Mouse (Mus musculus) embryonic fibroblast, embryonic 13.5 days (primary cell): ENCODE results near the gene Inf2. TPM values are rescaled to one million over a fixed set of nuclear protein-coding genes. Genes with fewer than 3 reads are reported as not detected.

Source experiments
- H3K27ac ChIP-seq: 2 replicates; pipeline ENCODE4 v1.5.1; 2012; ENCODE audit warnings: low read length, control low read depth, inconsistent platforms; ENCODE audit not compliant: insufficient read depth
- H3K4me1 ChIP-seq: 2 replicates; pipeline ENCODE4 v1.6.1; 2011; ENCODE audit warnings: low read length; ENCODE audit not compliant: control insufficient read depth, insufficient read depth
- H3K4me3 ChIP-seq: 2 replicates; pipeline ENCODE4 v1.5.1; 2011; ENCODE audit warnings: mild to moderate bottlenecking, control low read depth, low read length; ENCODE audit not compliant: insufficient read depth
- CTCF ChIP-seq: IDR thresholded peaks from 2 replicates; pipeline ENCODE4 v1.5.1; 2011; ENCODE audit warnings: mild to moderate bottlenecking, control low read depth, low read length, moderate library complexity, borderline replicate concordance; ENCODE audit not compliant: insufficient read depth
- POLR2A ChIP-seq: IDR thresholded peaks from 2 replicates; pipeline ENCODE4 v1.6.1; 2011; ENCODE audit warnings: low read depth, mild to moderate bottlenecking, control low read depth, low read length, moderate library complexity
- polyA plus RNA-seq: library from polyadenylated mRNA; stranded (reverse); fragments of >200 nt; gene quantifications from 2 replicates; pipeline ENCODE4 v1.2.4, GENCODE M21; 2011; ENCODE audit warnings: low read depth; ENCODE audit not compliant: missing spikeins, insufficient read length

The Inf2 gene
- polyA plus RNA-seq, 1 experiment = 67.6 TPM

DNA sequence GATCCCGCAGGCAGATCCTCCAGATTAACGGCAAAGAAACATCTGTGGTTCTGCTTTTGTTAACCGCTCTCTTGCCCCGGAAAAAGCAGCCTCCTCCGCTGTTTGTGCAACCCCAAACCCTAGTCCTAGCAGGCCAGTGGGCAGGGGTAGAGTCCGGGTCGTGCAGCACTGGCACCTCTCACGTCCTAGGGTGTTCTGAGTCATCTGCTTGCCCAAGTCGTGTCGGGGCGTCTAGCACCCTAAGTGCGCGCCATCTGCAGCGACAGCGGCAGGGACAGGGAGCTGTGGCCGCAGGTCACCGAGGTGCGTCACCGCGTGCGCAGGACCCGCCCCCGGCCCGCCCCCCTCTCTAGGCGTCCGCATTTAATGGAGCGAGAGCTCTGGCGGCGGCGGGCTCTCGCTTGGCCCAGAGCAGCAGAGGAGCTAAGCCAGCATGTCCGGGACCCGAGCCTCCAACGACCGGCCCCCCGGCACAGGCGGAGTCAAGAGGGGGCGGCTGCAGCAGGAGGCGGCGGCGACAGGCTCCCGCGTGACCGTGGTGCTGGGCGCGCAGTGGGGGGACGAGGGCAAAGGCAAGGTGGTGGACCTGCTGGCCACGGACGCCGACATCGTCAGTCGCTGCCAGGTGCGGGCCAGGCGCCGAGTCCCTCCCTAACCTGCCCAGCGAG is 31.2 kb downstream of the Inf2 start, which contains the start of gene Adssl1:
Gene Adssl1 (plus strand): TSS at position 360 of the 668 bp plus-strand sequence.
- Histone ChIP-seq H3K4me1 (peaks cover 19% of the 10 kb centered on the region), H3K27ac (no peak within 1 kb of the TSS), H3K4me3 (peak within 1 kb of the TSS; percentile 15)
- TF ChIP-seq CTCF (no peak), POLR2A (peak; percentile 71; the same call in 1 of the 2 replicates)

- TF ChIP-seq POLR2A (no peak), CTCF (no peak)
- H3K4me1 ChIP-seq = peaks cover 19% of the 10 kb centered on the region
- peak overlapping the region; percentile 15 for H3K4me3 ChIP-seq
- H3K27ac ChIP-seq = no peak overlapping the region
Measured at GRCm38 (mm10) chr12:112620354-112621061, 31.9 kb downstream of the Inf2 start.

GRCm38 (mm10) chr12:112621900-112622299 is 33.3 kb downstream of the Inf2 start:
- H3K4me1 ChIP-seq = peaks cover 19% of the 10 kb centered on the region
- no peak overlapping the region for H3K4me3 ChIP-seq
- TF ChIP-seq CTCF (no peak), POLR2A (no peak)

DNA sequence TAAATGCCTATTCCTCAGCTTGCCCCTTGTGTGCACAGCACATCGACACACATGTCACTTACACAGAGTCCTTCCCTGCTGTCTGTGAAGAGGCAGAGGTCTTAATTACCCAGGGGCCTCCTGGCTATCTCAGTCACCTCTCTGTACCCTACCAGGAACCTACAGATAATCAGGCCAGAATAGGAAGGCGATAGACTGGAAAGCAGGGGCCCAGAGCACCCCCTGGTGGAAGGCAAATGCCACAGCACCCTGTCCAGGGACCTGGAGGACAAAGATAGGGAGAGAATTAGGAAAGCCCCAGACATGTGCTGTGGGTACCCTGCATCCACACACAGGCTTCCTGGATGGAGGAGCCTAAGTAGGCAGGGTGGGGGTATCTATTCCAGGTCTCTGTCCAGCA is 35.2 kb downstream of the Inf2 start:
- TF ChIP-seq POLR2A = no peak
- peak; percentile 71 for TF ChIP-seq CTCF
- no peak overlapping the region for H3K4me3 ChIP-seq
- H3K27ac ChIP-seq = no peak overlapping the region
- peaks cover 14% of the 10 kb centered on the region for H3K4me1 ChIP-seq

More at GRCm38 (mm10) chr12:112621900-112622299, 33.3 kb downstream of the Inf2 start:
- no peak overlapping the region for H3K27ac ChIP-seq

GRCm38 (mm10) chr12:112625700-112626099 is 37.1 kb downstream of the Inf2 start:
- no peak for TF ChIP-seq POLR2A
- Histone ChIP-seq H3K4me1 (peaks cover 7% of the 10 kb centered on the region; the same call in 1 of the 2 replicates), H3K4me3 (no peak overlapping the region), H3K27ac (no peak overlapping the region)

DNA sequence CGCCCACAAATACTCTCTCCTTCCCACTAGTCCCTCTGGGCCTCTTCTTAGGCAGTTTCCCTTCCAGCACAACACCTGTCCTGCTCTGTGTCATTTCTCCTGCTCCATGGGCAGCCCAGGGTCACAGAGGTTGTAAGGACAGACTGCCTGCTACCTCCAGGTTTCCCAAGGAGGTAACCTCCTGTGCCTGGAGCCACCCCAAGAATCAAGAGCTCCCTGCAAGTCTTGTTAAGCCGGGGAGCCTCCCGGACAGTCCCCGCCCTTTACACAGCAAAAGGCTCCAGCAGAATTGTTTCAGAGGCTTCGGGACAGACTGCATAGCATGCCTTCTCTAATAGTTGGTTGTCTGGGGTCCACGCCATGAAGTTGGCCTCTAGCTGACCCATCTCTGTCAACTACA is 37.9 kb downstream of the Inf2 start:
- Histone ChIP-seq H3K4me3 (no peak overlapping the region), H3K27ac (no peak overlapping the region), H3K4me1 (peaks cover 7% of the 10 kb centered on the region; the same call in 1 of the 2 replicates)
- no peak for TF ChIP-seq POLR2A
- TF ChIP-seq CTCF = no peak

- Histone ChIP-seq H3K27ac (no peak overlapping the region), H3K4me3 (no peak overlapping the region), H3K4me1 (no peaks in the 10 kb centered on the region; the same call in 1 of the 2 replicates)
- peak; percentile 27; the same call in 1 of the 2 replicates for TF ChIP-seq CTCF
- TF ChIP-seq POLR2A = no peak
Measured at GRCm38 (mm10) chr12:112627097-112627881, 38.7 kb downstream of the Inf2 start.

- H3K27ac ChIP-seq = no peak overlapping the region
- H3K4me3 ChIP-seq = no peak overlapping the region
- no peaks in the 10 kb centered on the region for H3K4me1 ChIP-seq
- TF ChIP-seq POLR2A (no peak), CTCF (no peak)
Measured at GRCm38 (mm10) chr12:112628197-112628596, 39.6 kb downstream of the Inf2 start.

GRCm38 (mm10) chr12:112628928-112629721 is 40.5 kb downstream of the Inf2 start:
- H3K27ac ChIP-seq = no peak overlapping the region
- no peak overlapping the region for H3K4me3 ChIP-seq
- no peak for TF ChIP-seq POLR2A
- no peak for TF ChIP-seq CTCF
- H3K4me1 ChIP-seq = no peaks in the 10 kb centered on the region
